Mouse (Mus musculus): ENCODE data around the gene Gm4131. TPM values are rescaled to one million over a fixed set of nuclear protein-coding genes. Genes with fewer than 3 reads are reported as not detected.
A peak's percentile ranks its signal among the peaks of the same experiment; 100 is the strongest.

The Gm4131 gene
- polyA plus RNA-seq, 1 experiment from 2014 or later, result not detected

DNA sequence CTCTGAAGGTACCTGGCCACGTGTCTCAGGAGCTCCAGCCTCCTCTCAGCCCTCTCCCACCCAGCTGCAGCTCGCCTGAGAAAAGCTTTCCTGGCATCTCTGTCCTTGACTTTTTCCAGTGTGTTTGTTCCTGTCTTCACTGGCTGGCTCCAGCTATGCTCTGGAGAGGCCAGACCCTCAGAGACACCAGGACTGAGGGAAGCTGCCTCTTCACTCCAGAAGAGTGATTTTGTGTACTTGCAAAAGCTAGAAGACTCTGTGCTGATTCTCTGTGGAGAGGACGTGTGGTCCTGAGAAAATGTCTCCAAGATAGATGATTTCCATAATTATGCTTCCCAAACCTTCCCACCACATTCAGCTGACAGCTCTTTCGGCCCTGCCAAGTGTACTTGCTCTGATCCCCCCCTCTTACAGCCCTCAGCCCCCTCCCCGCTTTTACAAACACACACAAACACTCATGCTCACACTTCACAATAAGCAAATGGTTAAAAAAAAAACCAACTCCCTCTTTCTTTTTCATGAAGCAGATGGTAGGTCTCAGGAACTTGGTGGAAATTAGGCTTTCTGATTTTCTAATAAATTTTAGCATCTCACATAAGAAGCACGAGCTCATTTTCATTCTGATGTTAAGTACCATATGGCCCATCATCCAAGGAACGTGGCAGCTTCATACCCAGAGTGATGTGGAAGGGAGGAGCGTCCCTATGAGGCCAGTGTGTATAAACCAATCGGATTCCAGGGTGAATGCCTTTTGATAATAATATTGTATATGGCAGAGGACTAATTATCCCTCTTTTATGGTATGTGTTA is 111.8 kb downstream of the Gm4131 start:
- WGBS, result 14% methylated on average over 9 of the region's 9 CpGs
- H3K4me3 ChIP-seq, result peak overlapping the region; percentile 21
- peaks cover 55% of the 10 kb centered on the region for H3K4me1 ChIP-seq

DNA sequence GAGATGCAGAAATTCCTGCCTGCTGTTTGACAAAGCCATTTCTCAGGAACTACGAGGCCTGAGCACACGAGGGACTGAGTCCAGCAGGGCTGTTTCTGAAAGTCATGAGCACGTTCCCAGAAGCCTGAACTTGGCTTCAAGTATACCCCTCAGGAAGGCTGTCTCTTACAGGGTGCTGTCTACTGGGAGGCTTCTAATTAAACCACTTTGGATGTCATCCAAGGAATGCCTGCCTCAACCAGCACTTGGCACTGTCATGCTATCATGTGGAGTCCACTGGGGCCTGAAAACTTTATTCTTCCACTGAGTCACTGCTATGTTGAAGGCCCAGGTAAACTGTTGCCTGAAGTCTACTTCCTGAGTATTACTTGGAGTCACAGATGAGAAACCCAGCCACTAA is 112.6 kb downstream of the Gm4131 start:
- Histone ChIP-seq H3K36me3 (no peaks in the 10 kb centered on the region), H3K9me3 (no peaks in the 10 kb centered on the region), H3K4me3 (no peak overlapping the region), H3K4me1 (peaks cover 55% of the 10 kb centered on the region), H3K27me3 (no peaks in the 10 kb centered on the region), H3K27ac (replicated peaks) (peak overlapping the region; percentile 95), H3K4me2 (replicated peaks) (0 out of 2 replicates have a peak overlapping the region, but pooled peaks have one; percentile 43), H3K9ac (replicated peaks) (no peak overlapping the region)
- no peak for ATAC-seq (replicated peaks)
- WGBS, result 29% methylated on average over 3 of the region's 3 CpGs

More for the DNA sequence above, 111.8 kb downstream of the Gm4131 start:
- Histone ChIP-seq H3K9ac (replicated peaks) (no peak overlapping the region), H3K27ac (replicated peaks) (peak overlapping the region; percentile 95), H3K9me3 (no peaks in the 10 kb centered on the region), H3K27me3 (no peaks in the 10 kb centered on the region), H3K36me3 (no peaks in the 10 kb centered on the region), H3K4me2 (replicated peaks) (peak overlapping the region; percentile 43)
- peak; percentile 92 for ATAC-seq (replicated peaks)

DNA sequence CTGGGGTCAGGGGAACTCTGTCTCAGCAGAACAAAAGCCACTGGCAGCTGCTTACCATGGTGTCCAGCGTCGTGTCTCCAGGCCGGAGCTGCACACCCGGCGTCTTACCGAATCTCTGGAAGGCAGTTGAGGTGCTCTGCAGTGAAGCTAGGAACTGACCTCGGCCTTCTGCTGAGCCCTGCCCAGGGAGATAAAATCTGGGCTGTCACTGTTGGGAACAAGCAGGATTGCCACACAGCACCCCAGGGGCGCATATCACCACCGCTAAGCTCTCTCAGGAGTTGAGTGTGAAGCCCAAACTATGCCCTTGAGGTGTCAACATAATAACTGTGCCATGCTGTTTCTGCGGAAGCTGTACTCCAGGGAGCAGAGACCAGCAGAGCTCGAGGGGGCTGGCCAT is 113.4 kb downstream of the Gm4131 start:
- Histone ChIP-seq H3K4me1 (peaks cover 55% of the 10 kb centered on the region), H3K4me3 (no peak overlapping the region), H3K4me2 (replicated peaks) (no peak overlapping the region), H3K9ac (replicated peaks) (no peak overlapping the region), H3K9me3 (no peaks in the 10 kb centered on the region), H3K27me3 (no peaks in the 10 kb centered on the region), H3K36me3 (no peaks in the 10 kb centered on the region), H3K27ac (replicated peaks) (peak overlapping the region; percentile 95)
- no peak for ATAC-seq (replicated peaks)
- WGBS, result 79% methylated on average over 11 of the region's 11 CpGs

DNA sequence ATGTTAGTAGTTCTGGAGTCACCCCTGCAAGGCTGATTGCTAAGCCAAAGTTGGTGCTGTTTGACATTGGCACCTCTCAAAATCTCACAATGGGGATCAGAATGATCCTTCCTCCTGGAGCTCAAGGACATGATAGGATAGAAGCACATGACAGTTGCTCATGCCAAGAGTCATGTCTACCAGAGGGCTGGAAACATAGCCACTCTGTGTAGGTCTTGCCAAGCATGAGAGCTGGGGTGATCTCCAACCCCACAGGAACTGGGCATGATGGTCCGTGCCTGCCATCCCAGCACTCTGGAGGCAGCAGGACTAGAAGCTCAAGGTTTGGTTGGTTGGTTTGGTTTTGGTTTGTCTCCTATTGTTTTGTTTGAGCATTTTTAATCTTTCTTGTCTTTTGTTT is 116.0 kb downstream of the Gm4131 start:
- no peaks in the 10 kb centered on the region for H3K9me3 ChIP-seq
- H3K36me3 ChIP-seq, result no peaks in the 10 kb centered on the region
- H3K27me3 ChIP-seq, result no peaks in the 10 kb centered on the region
- H3K4me2 ChIP-seq (replicated peaks), result no peak overlapping the region
- H3K27ac ChIP-seq (replicated peaks), result no peak overlapping the region
- no peak overlapping the region for H3K4me3 ChIP-seq
- ATAC-seq (replicated peaks), result no peak
- WGBS, result 84% methylated on average over 1 of the region's 1 CpGs
- H3K4me1 ChIP-seq, result peaks cover 49% of the 10 kb centered on the region
- no peak overlapping the region for H3K9ac ChIP-seq (replicated peaks)

DNA sequence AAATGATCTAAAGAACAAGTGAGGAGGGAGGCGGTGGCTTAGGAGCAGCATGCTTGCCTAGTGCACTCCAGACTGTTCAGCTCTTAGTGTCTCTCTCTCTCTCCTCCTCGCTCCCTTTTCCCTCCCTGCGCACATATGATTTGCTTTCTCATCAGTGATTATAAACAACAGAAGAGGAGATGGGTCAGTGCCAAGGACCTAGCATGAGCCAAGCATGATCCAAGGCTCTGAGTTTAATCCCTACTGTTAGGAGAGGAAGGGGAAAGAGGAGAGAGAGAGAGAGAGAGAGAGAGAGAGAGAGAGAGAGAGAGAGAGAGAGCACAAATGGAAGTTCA is 119.5 kb downstream of the Gm4131 start:
- Histone ChIP-seq H3K9me3 (no peaks in the 10 kb centered on the region), H3K9ac (replicated peaks) (no peak overlapping the region), H3K36me3 (no peaks in the 10 kb centered on the region), H3K4me3 (no peak overlapping the region), H3K4me2 (replicated peaks) (no peak overlapping the region), H3K4me1 (peaks cover 17% of the 10 kb centered on the region), H3K27ac (replicated peaks) (peak overlapping the region; percentile 60), H3K27me3 (no peaks in the 10 kb centered on the region)
- 36% methylated on average over 3 of the region's 3 CpGs for WGBS
- ATAC-seq (replicated peaks), result peak; percentile 94

DNA sequence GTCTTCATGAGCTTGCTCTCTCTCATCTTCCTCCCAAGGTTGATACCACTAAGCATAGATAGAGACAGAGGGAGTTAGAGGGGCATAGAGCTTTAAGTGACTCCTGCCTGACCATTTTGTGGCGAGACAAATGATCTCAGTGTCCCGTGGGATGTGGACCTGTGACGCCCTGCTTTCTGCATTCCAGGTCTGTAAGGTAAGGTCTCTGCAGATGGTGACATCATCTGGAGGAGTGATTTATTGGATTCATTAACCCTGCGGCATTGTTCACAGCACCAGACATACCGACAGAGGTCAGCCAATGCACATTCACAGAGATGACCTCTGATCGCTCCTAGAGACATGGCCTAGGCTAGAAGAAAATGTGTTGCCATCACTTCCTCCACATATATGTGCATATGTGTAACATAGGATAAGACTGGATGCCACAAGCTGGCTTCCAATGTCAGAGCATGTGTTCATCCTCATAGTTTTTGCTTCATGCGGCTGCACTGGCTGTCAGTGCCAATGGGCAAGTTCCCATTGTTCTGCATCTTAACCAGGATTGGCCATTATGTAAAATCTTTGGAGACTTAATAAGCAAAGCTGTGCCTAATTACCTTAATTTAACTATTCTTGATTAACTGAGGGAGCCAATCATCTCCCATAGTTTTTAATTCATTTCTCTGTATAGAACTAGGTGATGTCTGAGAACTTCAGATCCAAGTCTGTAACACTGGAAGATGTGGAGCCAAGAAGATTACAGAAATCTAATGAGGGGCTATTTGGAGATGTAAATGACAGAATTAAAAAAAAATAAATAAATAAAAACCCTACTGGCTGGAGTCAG is 120.1 kb downstream of the Gm4131 start:
- Histone ChIP-seq H3K4me2 (replicated peaks) (no peak overlapping the region), H3K9ac (replicated peaks) (no peak overlapping the region), H3K9me3 (no peaks in the 10 kb centered on the region), H3K27ac (replicated peaks) (peak overlapping the region; percentile 60), H3K4me3 (no peak overlapping the region), H3K27me3 (no peaks in the 10 kb centered on the region), H3K4me1 (peaks cover 17% of the 10 kb centered on the region), H3K36me3 (no peaks in the 10 kb centered on the region)
- WGBS, result 63% methylated on average over 7 of the region's 7 CpGs
- peak; percentile 54 for ATAC-seq (replicated peaks)

DNA sequence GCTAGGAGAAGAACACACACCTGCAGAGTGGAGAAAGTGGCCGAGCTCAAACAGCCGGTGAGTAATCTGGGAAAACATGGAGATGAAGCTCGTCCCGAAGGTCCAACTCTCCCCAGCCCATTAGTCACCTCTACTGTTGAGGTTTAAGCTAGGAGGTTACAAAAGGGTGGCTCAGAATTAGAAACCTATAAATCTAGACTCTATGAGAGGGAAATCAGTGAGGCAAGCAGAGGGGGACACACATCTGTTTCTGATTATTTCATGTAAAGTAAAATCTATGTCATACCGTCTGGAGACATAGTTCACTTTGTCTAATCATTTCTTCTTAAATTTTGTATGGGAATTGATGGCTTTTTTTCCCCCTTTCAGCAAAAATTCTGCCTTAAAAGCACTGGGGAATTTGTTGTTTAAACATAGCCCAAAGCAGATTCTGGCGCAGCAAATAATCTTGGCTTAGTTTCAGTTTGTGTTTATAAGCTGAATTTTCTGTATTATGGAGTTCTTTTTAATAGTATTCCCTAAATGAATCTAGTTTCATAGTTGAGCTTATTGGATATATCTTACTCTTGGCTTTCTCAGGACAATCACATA is 122.8 kb downstream of the Gm4131 start:
- H3K4me1 ChIP-seq, result peaks cover 17% of the 10 kb centered on the region
- no peaks in the 10 kb centered on the region for H3K36me3 ChIP-seq
- no peak overlapping the region for H3K27ac ChIP-seq (replicated peaks)
- no peaks in the 10 kb centered on the region for H3K9me3 ChIP-seq
- no peaks in the 10 kb centered on the region for H3K27me3 ChIP-seq
- no peak overlapping the region for H3K4me3 ChIP-seq
- H3K4me2 ChIP-seq (replicated peaks), result no peak overlapping the region
- no peak overlapping the region for H3K9ac ChIP-seq (replicated peaks)
- 91% methylated on average over 6 of the region's 6 CpGs for WGBS
- ATAC-seq (replicated peaks), result no peak

DNA sequence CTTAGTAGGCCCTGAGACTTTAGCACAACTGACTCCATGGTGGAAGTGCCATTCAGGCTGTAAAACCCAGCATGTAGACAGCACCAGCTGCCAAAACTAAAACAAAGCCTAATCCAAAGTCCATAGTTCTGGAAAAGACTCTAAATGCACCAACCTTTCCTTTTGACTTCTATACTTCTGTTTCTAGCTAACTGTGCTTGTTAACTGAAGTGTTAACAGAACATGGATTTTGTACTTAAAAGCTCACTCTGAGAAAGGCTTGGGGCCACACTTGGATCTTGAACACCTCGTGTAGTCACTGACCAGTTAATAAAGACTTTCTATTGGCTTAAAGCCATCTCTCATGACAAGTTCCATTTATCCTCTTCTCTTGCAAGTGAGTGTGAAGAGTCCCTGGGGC is 123.8 kb downstream of the Gm4131 start:
- H3K9me3 ChIP-seq, result no peaks in the 10 kb centered on the region
- ATAC-seq (replicated peaks), result no peak
- 59% methylated on average over 1 of the region's 1 CpGs for WGBS

DNA sequence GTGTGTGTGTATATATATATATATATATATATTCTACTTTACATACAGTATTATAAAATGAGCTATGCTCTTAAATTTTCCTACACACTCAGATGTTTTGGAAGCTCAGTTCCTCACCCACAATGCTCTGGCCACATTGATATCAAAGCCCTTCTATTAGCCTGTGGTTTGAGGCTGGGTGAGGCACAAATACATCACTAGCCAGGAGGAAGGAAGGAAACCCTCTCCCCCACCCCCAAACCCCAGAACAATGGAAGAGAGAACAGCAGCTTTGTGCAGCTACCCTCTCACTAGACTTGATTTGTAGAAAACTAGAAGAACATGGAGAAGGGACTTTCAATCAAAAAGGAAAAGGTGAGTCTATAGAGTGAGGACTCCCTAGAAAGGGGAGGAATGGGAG is 126.7 kb downstream of the Gm4131 start:
- Histone ChIP-seq H3K36me3 (no peaks in the 10 kb centered on the region), H3K27ac (replicated peaks) (no peak overlapping the region), H3K4me2 (replicated peaks) (no peak overlapping the region), H3K9me3 (no peaks in the 10 kb centered on the region), H3K9ac (replicated peaks) (no peak overlapping the region), H3K4me3 (no peak overlapping the region), H3K27me3 (no peaks in the 10 kb centered on the region), H3K4me1 (no peaks in the 10 kb centered on the region)
- ATAC-seq (replicated peaks), result no peak

More for the DNA sequence above, 123.8 kb downstream of the Gm4131 start:
- Histone ChIP-seq H3K4me3 (no peak overlapping the region), H3K9ac (replicated peaks) (no peak overlapping the region), H3K27ac (replicated peaks) (no peak overlapping the region), H3K4me1 (peaks cover 17% of the 10 kb centered on the region), H3K27me3 (no peaks in the 10 kb centered on the region), H3K4me2 (replicated peaks) (no peak overlapping the region), H3K36me3 (no peaks in the 10 kb centered on the region)

DNA sequence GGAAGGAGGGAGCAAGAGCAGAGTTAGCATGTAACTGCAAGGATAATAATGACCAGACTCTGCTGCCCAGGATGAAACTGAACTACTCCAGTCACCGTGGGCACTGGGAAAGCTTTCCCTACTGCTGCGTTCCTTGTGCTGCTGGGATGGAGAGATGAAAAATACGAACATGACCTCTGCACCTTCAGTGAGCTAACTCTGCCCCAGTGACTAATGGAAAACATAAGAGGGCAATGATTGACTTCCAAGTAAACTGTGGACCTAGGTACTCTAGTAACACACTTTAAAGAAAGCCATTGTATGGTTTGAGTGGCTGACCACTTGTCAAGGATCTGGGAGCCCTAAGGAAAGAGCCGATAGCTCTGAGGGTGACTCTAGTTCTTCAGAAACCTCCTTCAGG is 128.5 kb downstream of the Gm4131 start:
- H3K9ac ChIP-seq (replicated peaks), result no peak overlapping the region
- no peak overlapping the region for H3K27ac ChIP-seq (replicated peaks)
- no peak for ATAC-seq (replicated peaks)
- H3K4me3 ChIP-seq, result no peak overlapping the region
- 87% methylated on average over 4 of the region's 4 CpGs for WGBS
- H3K36me3 ChIP-seq, result no peaks in the 10 kb centered on the region
- H3K4me2 ChIP-seq (replicated peaks), result no peak overlapping the region
- H3K4me1 ChIP-seq, result no peaks in the 10 kb centered on the region
- no peaks in the 10 kb centered on the region for H3K9me3 ChIP-seq
- no peaks in the 10 kb centered on the region for H3K27me3 ChIP-seq

DNA sequence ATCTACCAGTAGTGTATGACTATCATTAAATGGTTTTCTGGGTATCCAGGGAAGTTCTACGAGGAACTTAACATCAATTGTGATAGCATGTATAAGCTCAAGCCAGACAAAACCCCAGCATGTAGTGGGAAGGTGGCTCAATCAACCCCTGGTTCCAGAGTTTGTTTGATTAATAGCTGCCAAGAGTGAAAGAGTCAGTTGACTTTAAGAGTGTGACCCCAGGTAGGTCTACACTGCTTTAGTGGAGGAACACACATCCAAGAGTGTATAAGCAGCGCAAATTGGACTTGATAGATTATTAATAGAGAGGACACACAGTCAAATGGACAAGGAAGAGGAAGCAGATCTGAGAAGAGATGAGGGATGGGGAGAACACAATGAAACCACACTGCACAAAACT is 128.9 kb downstream of the Gm4131 start:
- Histone ChIP-seq H3K36me3 (no peaks in the 10 kb centered on the region), H3K27me3 (no peaks in the 10 kb centered on the region), H3K9me3 (no peaks in the 10 kb centered on the region), H3K9ac (replicated peaks) (no peak overlapping the region), H3K4me2 (replicated peaks) (no peak overlapping the region), H3K4me3 (no peak overlapping the region), H3K4me1 (no peaks in the 10 kb centered on the region), H3K27ac (replicated peaks) (no peak overlapping the region)
- ATAC-seq (replicated peaks), result no peak
- WGBS, result 97% methylated on average over 2 of the region's 2 CpGs

DNA sequence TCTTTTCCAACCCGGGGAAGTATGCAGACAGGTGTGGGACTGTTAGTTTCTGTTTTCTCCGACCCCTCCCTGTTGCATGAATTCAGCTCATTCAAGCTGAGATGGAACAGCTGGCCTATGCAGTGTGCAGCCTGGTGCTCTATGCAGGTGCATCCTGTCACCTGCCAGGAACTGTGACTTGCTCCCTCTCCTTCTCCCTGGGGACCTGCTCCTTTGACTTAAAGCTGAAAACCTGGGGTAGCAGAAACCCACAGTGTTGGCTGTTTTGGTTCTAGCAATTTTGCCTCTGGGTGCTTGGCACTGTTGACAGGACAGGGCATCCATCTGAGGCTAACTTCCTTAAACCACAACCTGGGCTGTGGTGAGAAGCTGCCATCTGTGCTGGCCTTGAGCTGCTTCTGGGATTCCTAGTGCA is 141.4 kb downstream of the Gm4131 start:
- H3K9ac ChIP-seq (replicated peaks), result no peak overlapping the region
- H3K4me1 ChIP-seq, result peaks cover 14% of the 10 kb centered on the region
- H3K4me2 ChIP-seq (replicated peaks), result no peak overlapping the region
- WGBS, result 35% methylated on average over 2 of the region's 2 CpGs
- no peaks in the 10 kb centered on the region for H3K9me3 ChIP-seq
- peak overlapping the region; percentile 49 for H3K27ac ChIP-seq (replicated peaks)
- H3K27me3 ChIP-seq, result no peaks in the 10 kb centered on the region
- no peak overlapping the region for H3K4me3 ChIP-seq
- no peaks in the 10 kb centered on the region for H3K36me3 ChIP-seq
- ATAC-seq (replicated peaks), result peak; percentile 46; the same call in 1 of the 2 replicates
